Mouse (Mus musculus): ENCODE data around the gene Ptprr. TPM values are rescaled to one million over a fixed set of nuclear protein-coding genes. Genes with fewer than 3 reads are reported as not detected.

Ptprr gene
- total and polyA plus RNA-seq, 2 experiments from 2014 or later: 23.8 to 25.1 TPM

GRCm38 (mm10) chr10:116078636-116079035 lies 60.6 kb downstream of the Ptprr start:
- H3K9ac ChIP-seq (replicated peaks; ENCODE audit: low read length, poor library complexity, severe bottlenecking): no peak overlapping the region
- H3K27me3 ChIP-seq (ENCODE audit: insufficient read depth, low read length): no peaks in the 10 kb centered on the region
- H3K4me1 ChIP-seq (ENCODE audit: insufficient read depth, low read length): no peaks in the 10 kb centered on the region
- DNase-seq (ENCODE audit: low spot score) (no peak), ATAC-seq (ENCODE audit: low FRiP score) (no peak)
- no peak overlapping the region for H3K27ac ChIP-seq (ENCODE audit: low read depth, low read length)
- H3K36me3 ChIP-seq (ENCODE audit: insufficient read depth, low read length): no peaks in the 10 kb centered on the region
- no peak overlapping the region for H3K4me3 ChIP-seq (ENCODE audit: low read depth, low read length)
- H3K9me3 ChIP-seq (ENCODE audit: low read length): no peaks in the 10 kb centered on the region
- H3K4me2 ChIP-seq (ENCODE audit: low read depth, low read length, poor library complexity, severe bottlenecking): no peak overlapping the region
- TF ChIP-seq CTCF (IDR thresholded peaks at IDR 0.05): no peak
- 77% methylated on average over 5 of the region's 5 CpGs for WGBS

GRCm38 (mm10) chr10:116079396-116079795 lies 61.4 kb downstream of the Ptprr start:
- Histone ChIP-seq H3K4me1 (ENCODE audit: insufficient read depth, low read length) (no peaks in the 10 kb centered on the region), H3K36me3 (ENCODE audit: insufficient read depth, low read length) (no peaks in the 10 kb centered on the region), H3K4me2 (ENCODE audit: low read depth, low read length, poor library complexity, severe bottlenecking) (no peak overlapping the region), H3K27ac (ENCODE audit: low read depth, low read length) (no peak overlapping the region), H3K27me3 (ENCODE audit: insufficient read depth, low read length) (no peaks in the 10 kb centered on the region), H3K4me3 (ENCODE audit: low read depth, low read length) (no peak overlapping the region), H3K9me3 (ENCODE audit: low read length) (no peaks in the 10 kb centered on the region), H3K9ac (replicated peaks; ENCODE audit: low read length, poor library complexity, severe bottlenecking) (no peak overlapping the region)
- no peak for ATAC-seq (ENCODE audit: low FRiP score)
- 30% methylated on average over 7 of the region's 7 CpGs for WGBS
- no peak for DNase-seq (ENCODE audit: low spot score)
- TF ChIP-seq CTCF (IDR thresholded peaks at IDR 0.05): no peak

- peak; percentile 13 for DNase-seq (ENCODE audit: low spot score)
Measured at GRCm38 (mm10) chr10:116080841-116081240, 62.8 kb downstream of the Ptprr start.

GRCm38 (mm10) chr10:116083965-116084364 lies 66.0 kb downstream of the Ptprr start:
- Histone ChIP-seq H3K4me2 (ENCODE audit: low read depth, low read length, poor library complexity, severe bottlenecking) (no peak overlapping the region), H3K27ac (ENCODE audit: low read depth, low read length) (no peak overlapping the region), H3K4me3 (ENCODE audit: low read depth, low read length) (no peak overlapping the region), H3K4me1 (ENCODE audit: insufficient read depth, low read length) (no peaks in the 10 kb centered on the region), H3K27me3 (ENCODE audit: insufficient read depth, low read length) (no peaks in the 10 kb centered on the region), H3K9me3 (ENCODE audit: low read length) (no peaks in the 10 kb centered on the region), H3K36me3 (ENCODE audit: insufficient read depth, low read length) (no peaks in the 10 kb centered on the region), H3K9ac (replicated peaks; ENCODE audit: low read length, poor library complexity, severe bottlenecking) (no peak overlapping the region)
- WGBS: 22% methylated on average over 3 of the region's 3 CpGs
- peak; percentile 61 for TF ChIP-seq CTCF (IDR thresholded peaks at IDR 0.05)
- ATAC-seq (ENCODE audit: low FRiP score): no peak
- DNase-seq (ENCODE audit: low spot score): peak; percentile 32

More at GRCm38 (mm10) chr10:116080841-116081240, 62.8 kb downstream of the Ptprr start:
- Histone ChIP-seq H3K27ac (ENCODE audit: low read depth, low read length) (no peak overlapping the region), H3K27me3 (ENCODE audit: insufficient read depth, low read length) (no peaks in the 10 kb centered on the region), H3K36me3 (ENCODE audit: insufficient read depth, low read length) (no peaks in the 10 kb centered on the region), H3K9me3 (ENCODE audit: low read length) (no peaks in the 10 kb centered on the region), H3K4me1 (ENCODE audit: insufficient read depth, low read length) (no peaks in the 10 kb centered on the region), H3K4me3 (ENCODE audit: low read depth, low read length) (no peak overlapping the region), H3K4me2 (ENCODE audit: low read depth, low read length, poor library complexity, severe bottlenecking) (no peak overlapping the region), H3K9ac (replicated peaks; ENCODE audit: low read length, poor library complexity, severe bottlenecking) (no peak overlapping the region)
- TF ChIP-seq CTCF (IDR thresholded peaks at IDR 0.05): no peak
- 95% methylated on average over 6 of the region's 6 CpGs for WGBS
- no peak for ATAC-seq (ENCODE audit: low FRiP score)

GRCm38 (mm10) chr10:116096466-116096865 lies 78.5 kb downstream of the Ptprr start:
- WGBS: 91% methylated on average over 13 of the region's 13 CpGs
- ATAC-seq (ENCODE audit: low FRiP score): no peak
- no peak overlapping the region for H3K27ac ChIP-seq (ENCODE audit: low read depth, low read length)
- H3K36me3 ChIP-seq (ENCODE audit: insufficient read depth, low read length): no peaks in the 10 kb centered on the region
- no peak overlapping the region for H3K9ac ChIP-seq (replicated peaks; ENCODE audit: low read length, poor library complexity, severe bottlenecking)
- no peaks in the 10 kb centered on the region for H3K9me3 ChIP-seq (ENCODE audit: low read length)
- no peaks in the 10 kb centered on the region for H3K27me3 ChIP-seq (ENCODE audit: insufficient read depth, low read length)
- TF ChIP-seq CTCF (IDR thresholded peaks at IDR 0.05): no peak
- no peak overlapping the region for H3K4me2 ChIP-seq (ENCODE audit: low read depth, low read length, poor library complexity, severe bottlenecking)
- H3K4me3 ChIP-seq (ENCODE audit: low read depth, low read length): no peak overlapping the region
- no peaks in the 10 kb centered on the region for H3K4me1 ChIP-seq (ENCODE audit: insufficient read depth, low read length)
- DNase-seq (ENCODE audit: low spot score): no peak

GRCm38 (mm10) chr10:116098470-116098869 lies 80.5 kb downstream of the Ptprr start:
- Histone ChIP-seq H3K4me3 (ENCODE audit: low read depth, low read length) (no peak overlapping the region), H3K36me3 (ENCODE audit: insufficient read depth, low read length) (no peaks in the 10 kb centered on the region), H3K27me3 (ENCODE audit: insufficient read depth, low read length) (no peaks in the 10 kb centered on the region), H3K27ac (ENCODE audit: low read depth, low read length) (no peak overlapping the region), H3K4me2 (ENCODE audit: low read depth, low read length, poor library complexity, severe bottlenecking) (no peak overlapping the region), H3K9ac (replicated peaks; ENCODE audit: low read length, poor library complexity, severe bottlenecking) (no peak overlapping the region), H3K4me1 (ENCODE audit: insufficient read depth, low read length) (no peaks in the 10 kb centered on the region), H3K9me3 (ENCODE audit: low read length) (no peaks in the 10 kb centered on the region)
- WGBS: 95% methylated on average over 7 of the region's 7 CpGs
- DNase-seq (ENCODE audit: low spot score) (no peak), ATAC-seq (ENCODE audit: low FRiP score) (no peak)
- TF ChIP-seq CTCF (IDR thresholded peaks at IDR 0.05): no peak

Measured in midbrain, postnatal 0 days (tissue).